Mouse (Mus musculus): Measurements from ENCODE around the gene Fam45a.
"Not testable (repeated sequence)": the region's sequence is repeated elsewhere in the genome, so short reads cannot be mapped to it uniquely, and the experiment has no call there.

Gene Fam45a

DNA sequence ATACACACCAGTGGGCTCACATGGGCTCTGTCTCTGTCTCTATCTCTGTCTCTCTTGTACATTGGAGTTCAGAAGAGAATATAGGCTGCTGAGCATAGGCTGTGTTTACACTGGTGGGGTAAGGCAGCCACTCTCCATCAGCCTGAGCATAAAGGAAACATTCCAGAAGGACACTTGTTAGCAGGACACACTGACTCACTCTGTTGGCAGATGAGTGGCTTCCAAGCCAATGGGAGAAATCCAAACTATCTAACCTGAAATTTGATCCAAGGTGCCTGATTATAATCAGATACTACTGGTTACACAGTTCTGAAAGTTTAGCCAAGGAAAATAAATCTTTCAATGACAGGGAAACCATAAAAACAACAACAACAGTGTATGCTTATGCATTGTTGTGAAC is 34.3 kb downstream of the Fam45a start:
- no peak for DNase-seq

GRCm38 (mm10) chr19:60860868-60861700 is 49.7 kb downstream of the Fam45a start, which contains the start of gene Sfxn4:
Sfxn4 (minus strand) TSS chr19:60861479.
- DNase-seq, result peak; percentile 87

GRCm38 (mm10) chr19:60866169-60866568 is 54.8 kb downstream of the Fam45a start:
- DNase-seq, result not testable (repeated sequence)

DNA sequence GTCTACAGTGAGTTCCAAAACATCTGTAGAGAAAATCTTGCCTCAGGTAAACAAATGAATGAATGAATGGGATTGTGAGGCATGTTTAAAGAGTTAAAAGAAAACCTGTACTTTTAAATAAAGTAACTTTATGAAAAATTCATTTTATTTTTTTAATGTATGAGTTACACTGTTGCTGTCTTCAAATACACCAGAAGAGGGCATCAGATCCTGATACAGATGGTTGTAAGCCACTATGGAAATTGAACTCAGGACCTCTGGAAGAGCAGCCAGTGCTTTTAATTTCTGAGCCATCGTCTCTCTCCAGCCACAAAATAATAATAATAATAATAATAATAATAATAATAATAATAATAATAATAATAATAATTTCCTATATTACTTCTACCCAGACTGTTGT is 59.1 kb downstream of the Fam45a start:
- DNase-seq, result no peak

GRCm38 (mm10) chr19:60871366-60871765 is 60.0 kb downstream of the Fam45a start:
- DNase-seq, result no peak

DNA sequence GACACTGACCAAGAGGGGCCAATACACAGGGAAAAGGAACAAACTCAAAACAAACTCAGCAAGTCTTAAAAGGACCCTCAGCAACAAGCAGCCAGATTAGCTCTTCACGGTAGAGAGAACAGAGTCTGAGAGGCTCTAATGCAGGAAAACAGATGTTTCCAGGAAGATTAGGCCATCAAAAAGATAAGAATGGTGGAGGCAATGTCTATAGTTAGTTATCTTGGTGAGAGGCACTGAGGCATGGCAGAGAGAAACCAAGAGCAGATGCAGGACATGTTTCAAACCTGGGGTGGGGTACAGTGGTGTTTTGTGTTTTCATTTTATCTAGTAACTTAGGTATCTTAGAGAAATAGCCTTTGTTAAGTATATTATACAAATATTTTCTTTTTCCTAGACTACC is 60.9 kb downstream of the Fam45a start:
- no peak for DNase-seq

DNA sequence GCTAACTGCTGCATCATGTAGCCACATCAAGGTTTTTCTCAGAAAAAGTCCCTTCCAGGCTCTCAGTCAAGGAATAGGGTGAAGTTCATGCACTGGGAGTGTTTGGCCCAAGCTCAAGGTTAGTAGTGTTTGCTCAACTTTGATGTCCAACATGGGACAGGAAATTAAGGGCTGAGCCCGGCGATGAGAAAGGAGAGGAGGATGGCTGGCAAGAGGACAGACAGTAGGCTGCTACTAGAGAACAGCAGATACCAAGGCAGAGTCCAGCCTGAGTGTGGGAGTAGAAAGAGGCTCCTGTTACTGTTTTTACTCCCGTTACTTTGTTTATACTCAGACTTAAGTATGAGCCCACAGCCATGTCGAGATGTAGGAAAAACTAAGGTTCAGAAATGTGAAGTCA is 62.1 kb downstream of the Fam45a start:
- peak; percentile 8 for DNase-seq

GRCm38 (mm10) chr19:60874064-60874694 is 62.8 kb downstream of the Fam45a start, which contains the start of gene Prdx3:
Prdx3 (minus strand) TSS chr19:60874556.
- peak; percentile 95 for DNase-seq

DNA sequence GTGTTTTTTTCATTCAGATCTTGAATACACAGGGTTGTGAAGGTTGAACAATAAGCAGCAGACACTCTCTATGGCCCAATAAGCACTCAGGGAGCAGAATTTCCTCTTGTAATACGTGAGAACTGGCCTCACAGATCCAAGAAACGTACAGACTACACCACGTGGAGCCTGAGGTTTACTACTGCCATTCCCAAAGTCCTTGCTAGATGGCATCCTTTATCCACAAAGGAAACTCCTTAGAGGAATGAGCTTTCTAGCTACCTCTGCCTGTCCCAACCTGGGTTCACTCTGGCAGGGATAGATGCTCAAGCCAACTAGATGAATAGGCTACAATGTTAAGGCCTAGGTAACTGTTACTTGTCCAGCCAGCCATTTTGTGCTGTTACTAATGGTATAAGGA is 71.7 kb downstream of the Fam45a start:
- DNase-seq, result peak; percentile 26

All from right cerebral cortex, postnatal 25 days (tissue).